Mouse (Mus musculus) layer of hippocampus, adult 9-10 months (tissue): ENCODE results near the gene Eps8l2.

ENCODE experiments used
- DNase-seq: peaks from one replicate; pipeline ENCODE4 v3.0.0; 2022; ENCODE audit warnings: low spot score

The Eps8l2 gene

GRCm38 (mm10) chr7:141364349-141365048 is 25.8 kb downstream of the Eps8l2 start:
- DNase-seq: no peak

GRCm38 (mm10) chr7:141365049-141365445 is 26.4 kb downstream of the Eps8l2 start:
- DNase-seq: no peak

- no peak for DNase-seq
Measured at GRCm38 (mm10) chr7:141367358-141367757, 28.7 kb downstream of the Eps8l2 start.

- DNase-seq: no peak
Measured at GRCm38 (mm10) chr7:141369918-141370317, 31.2 kb downstream of the Eps8l2 start.

GRCm38 (mm10) chr7:141371942-141372595 is 33.4 kb downstream of the Eps8l2 start:
- DNase-seq: no peak

- DNase-seq: no peak
Measured at GRCm38 (mm10) chr7:141373611-141374010, 34.9 kb downstream of the Eps8l2 start.

- DNase-seq: no peak
Measured at GRCm38 (mm10) chr7:141374399-141374798, 35.7 kb downstream of the Eps8l2 start.

- DNase-seq: no peak
Measured at GRCm38 (mm10) chr7:141379584-141379983, 40.9 kb downstream of the Eps8l2 start.

- no peak for DNase-seq
Measured at GRCm38 (mm10) chr7:141381068-141381835, 42.6 kb downstream of the Eps8l2 start.

GRCm38 (mm10) chr7:141387807-141388486 is 49.3 kb downstream of the Eps8l2 start:
- no peak for DNase-seq

GRCm38 (mm10) chr7:141388487-141389109 is 49.9 kb downstream of the Eps8l2 start:
- no peak for DNase-seq

- DNase-seq: no peak
Measured at GRCm38 (mm10) chr7:141390326-141391259, 51.9 kb downstream of the Eps8l2 start.

- peak; percentile 95 for DNase-seq
Measured at GRCm38 (mm10) chr7:141391625-141392551, 53.2 kb downstream of the Eps8l2 start, which contains the start of gene Taldo1. Gene Taldo1, plus strand, starts transcription at chr7:141392199.

- DNase-seq: no peak
Measured at GRCm38 (mm10) chr7:141392552-141393222, 54.0 kb downstream of the Eps8l2 start.

GRCm38 (mm10) chr7:141394158-141394557 is 55.5 kb downstream of the Eps8l2 start:
- no peak for DNase-seq

GRCm38 (mm10) chr7:141394771-141395170 is 56.1 kb downstream of the Eps8l2 start:
- DNase-seq: no peak

GRCm38 (mm10) chr7:141395348-141395747 is 56.7 kb downstream of the Eps8l2 start:
- no peak for DNase-seq

GRCm38 (mm10) chr7:141403305-141403704 is 64.6 kb downstream of the Eps8l2 start:
- DNase-seq: no peak

- DNase-seq: no peak
Measured at GRCm38 (mm10) chr7:141405466-141405865, 66.8 kb downstream of the Eps8l2 start.
